Mouse (Mus musculus): Measurements from ENCODE around the gene Btaf1.

DNA sequence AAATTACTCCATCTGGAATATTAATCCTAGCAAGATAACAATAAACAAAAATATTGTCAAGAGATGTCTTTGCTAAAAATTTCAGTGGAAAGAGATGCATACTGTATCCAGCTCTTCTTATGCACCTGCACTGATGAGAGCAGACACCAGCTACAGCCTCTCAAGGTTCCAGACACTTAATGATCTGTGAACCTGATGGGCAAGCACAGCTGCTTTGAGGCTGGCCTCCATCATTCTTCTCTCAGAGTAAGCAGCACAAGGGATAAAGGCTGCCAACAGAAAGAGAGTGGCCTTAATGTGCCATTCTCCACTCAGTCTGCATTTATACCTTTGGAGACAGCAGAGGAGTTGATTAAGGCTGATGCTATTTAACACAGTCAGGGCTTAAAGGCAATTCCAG is 115.0 kb downstream of the Btaf1 start:
- TF ChIP-seq POLR2A (IDR thresholded peaks at IDR 0.05; ENCODE audit: low read depth, low read length): no peak
- TF ChIP-seq CTCF (IDR thresholded peaks at IDR 0.05; ENCODE audit: extremely low read depth, insufficient read depth, insufficient read length, insufficient replicate concordance): no peak
